Mouse (Mus musculus): ENCODE data around the gene Ampd3. TPM values are rescaled to one million over a fixed set of nuclear protein-coding genes. Genes with fewer than 3 reads are reported as not detected.

The Ampd3 gene
- polyA plus RNA-seq, 1 experiment from 2014 or later, result 2.2 TPM

DNA sequence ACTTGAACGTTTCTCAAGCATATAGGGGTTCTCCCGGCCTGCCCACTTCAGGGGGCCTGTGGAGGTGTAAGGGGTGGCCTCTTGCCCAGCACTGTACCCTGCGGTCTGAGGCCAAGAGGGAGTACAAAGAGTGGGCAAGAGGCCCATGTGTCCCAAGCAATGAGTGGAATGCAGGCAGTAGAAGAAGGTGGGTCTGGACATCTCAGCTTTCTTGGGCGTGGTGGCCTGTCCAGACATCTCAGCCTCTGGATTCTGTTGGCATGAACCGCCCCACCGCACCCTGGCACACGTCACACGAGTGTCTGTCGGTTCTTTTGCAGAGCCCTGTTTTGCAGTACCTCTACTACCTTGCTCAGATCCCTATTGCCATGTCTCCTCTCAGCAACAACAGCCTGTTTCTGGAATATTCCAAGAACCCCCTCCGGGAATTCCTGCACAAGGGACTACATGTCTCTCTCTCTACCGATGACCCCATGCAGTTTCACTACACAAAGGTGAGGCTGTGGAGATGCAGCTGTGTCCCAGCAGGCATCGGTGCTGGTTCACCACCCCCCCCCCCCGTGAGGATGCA is 39.5 kb downstream of the Ampd3 start:
- H3K36me3 ChIP-seq, result no peaks in the 10 kb centered on the region
- no peaks in the 10 kb centered on the region for H3K4me1 ChIP-seq
- no peak for ATAC-seq (ENCODE audit: low FRiP score, low read depth)
- no peak overlapping the region for H3K4me3 ChIP-seq
- H3K27ac ChIP-seq (replicated peaks), result no peak overlapping the region
- WGBS, result 94% methylated on average over 13 of the region's 13 CpGs
- H3K9me3 ChIP-seq, result no peaks in the 10 kb centered on the region
- no peak overlapping the region for H3K4me2 ChIP-seq (replicated peaks)
- H3K9ac ChIP-seq (replicated peaks), result no peak overlapping the region
- no peaks in the 10 kb centered on the region for H3K27me3 ChIP-seq

DNA sequence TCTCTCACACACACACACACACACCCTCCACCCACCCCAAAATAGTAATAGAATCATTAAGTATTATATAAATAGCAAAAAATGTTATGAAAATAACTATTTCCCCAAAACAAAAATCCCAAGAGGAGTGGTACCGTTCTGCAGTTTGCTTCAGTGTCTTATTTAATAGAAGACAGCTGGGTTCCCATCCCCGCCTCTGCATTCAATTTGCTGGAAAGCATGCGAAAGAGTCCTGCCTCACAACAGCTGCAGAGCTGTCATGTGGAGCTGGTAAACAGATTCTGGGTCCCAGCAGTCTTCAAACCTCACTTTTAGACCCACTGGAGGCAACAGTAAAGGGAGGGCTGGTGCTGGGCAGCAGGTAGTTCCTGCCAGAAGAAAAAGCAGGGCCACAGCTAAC is 41.0 kb downstream of the Ampd3 start:
- Histone ChIP-seq H3K4me2 (replicated peaks) (no peak overlapping the region), H3K4me3 (no peak overlapping the region), H3K4me1 (no peaks in the 10 kb centered on the region), H3K9ac (replicated peaks) (no peak overlapping the region), H3K27ac (replicated peaks) (no peak overlapping the region), H3K9me3 (no peaks in the 10 kb centered on the region), H3K27me3 (no peaks in the 10 kb centered on the region), H3K36me3 (no peaks in the 10 kb centered on the region)
- ATAC-seq (ENCODE audit: low FRiP score, low read depth), result no peak
- 67% methylated on average over 3 of the region's 3 CpGs for WGBS

DNA sequence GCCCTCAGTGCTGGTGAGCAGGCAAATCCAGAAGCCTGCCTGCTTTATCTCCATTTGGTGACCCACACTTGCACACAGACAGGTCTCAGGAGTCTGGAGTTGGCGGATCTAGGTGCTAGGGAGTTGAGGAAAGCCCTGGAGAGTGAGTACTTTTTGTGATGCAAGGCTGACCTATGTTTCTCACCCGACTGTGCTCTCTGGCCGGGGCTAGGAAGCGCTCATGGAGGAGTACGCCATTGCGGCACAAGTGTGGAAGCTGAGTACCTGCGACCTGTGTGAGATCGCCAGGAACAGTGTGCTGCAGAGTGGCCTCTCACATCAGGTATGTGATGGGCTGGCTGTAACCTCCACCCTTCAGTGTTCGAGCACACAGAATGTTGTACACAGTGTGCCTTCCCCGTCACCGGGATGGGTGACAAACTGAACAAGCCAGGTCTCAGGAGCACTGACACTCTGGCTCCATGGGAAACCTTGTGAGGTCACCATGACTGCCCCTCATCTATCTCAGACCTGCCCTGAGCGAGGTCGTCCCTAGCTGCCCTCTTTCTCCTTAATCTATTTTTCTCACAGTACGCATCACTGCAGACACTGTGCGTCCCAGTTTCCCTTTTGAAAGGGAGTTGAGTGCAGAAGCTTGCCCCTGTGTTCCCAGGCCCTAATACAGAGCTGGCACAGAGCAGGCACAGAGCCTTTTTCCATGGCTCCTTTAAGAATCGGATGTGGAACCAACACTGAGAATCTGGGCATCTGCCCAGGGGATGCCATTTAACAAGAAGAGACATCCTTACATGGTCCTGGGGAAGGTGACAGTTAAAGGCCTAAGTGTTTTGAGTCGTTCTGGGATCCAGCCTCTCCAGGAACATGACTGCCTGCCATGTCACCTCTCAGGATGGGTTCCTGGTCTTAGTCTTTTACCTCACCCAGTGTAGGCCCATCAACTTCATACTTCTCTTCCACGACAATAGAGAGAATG is 41.9 kb downstream of the Ampd3 start:
- H3K9ac ChIP-seq (replicated peaks), result no peak overlapping the region
- WGBS, result 89% methylated on average over 18 of the region's 18 CpGs

DNA sequence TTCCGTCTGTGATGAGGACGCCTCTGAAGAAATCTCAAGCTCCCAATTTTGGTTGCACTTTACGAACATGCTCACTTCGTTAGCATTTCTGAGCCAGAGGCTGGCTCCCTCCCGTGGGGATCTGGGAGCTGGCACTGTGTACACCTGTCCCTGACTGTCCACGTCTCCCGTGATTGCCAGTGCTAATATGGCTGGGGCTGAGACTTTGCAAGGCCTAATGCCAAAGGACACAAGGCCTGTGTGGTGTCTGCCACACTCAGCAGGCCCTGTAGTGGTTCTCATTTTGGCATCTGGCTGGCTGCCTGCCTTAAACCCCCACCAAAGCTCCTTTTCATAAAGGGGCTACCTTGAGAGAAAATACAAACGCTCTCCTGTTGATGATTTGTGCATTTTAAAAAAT is 43.0 kb downstream of the Ampd3 start:
- Histone ChIP-seq H3K36me3 (no peaks in the 10 kb centered on the region), H3K9me3 (no peaks in the 10 kb centered on the region), H3K27ac (replicated peaks) (no peak overlapping the region), H3K27me3 (no peaks in the 10 kb centered on the region), H3K4me1 (no peaks in the 10 kb centered on the region), H3K4me2 (replicated peaks) (no peak overlapping the region), H3K9ac (replicated peaks) (no peak overlapping the region), H3K4me3 (no peak overlapping the region)
- ATAC-seq (ENCODE audit: low FRiP score, low read depth), result no peak
- 89% methylated on average over 8 of the region's 8 CpGs for WGBS

More for the DNA sequence above, 41.9 kb downstream of the Ampd3 start:
- H3K27me3 ChIP-seq, result no peaks in the 10 kb centered on the region
- no peak overlapping the region for H3K4me3 ChIP-seq
- H3K9me3 ChIP-seq, result no peaks in the 10 kb centered on the region
- ATAC-seq (ENCODE audit: low FRiP score, low read depth), result no peak
- H3K4me2 ChIP-seq (replicated peaks), result no peak overlapping the region
- H3K36me3 ChIP-seq, result no peaks in the 10 kb centered on the region
- no peak overlapping the region for H3K27ac ChIP-seq (replicated peaks)
- H3K4me1 ChIP-seq, result no peaks in the 10 kb centered on the region

DNA sequence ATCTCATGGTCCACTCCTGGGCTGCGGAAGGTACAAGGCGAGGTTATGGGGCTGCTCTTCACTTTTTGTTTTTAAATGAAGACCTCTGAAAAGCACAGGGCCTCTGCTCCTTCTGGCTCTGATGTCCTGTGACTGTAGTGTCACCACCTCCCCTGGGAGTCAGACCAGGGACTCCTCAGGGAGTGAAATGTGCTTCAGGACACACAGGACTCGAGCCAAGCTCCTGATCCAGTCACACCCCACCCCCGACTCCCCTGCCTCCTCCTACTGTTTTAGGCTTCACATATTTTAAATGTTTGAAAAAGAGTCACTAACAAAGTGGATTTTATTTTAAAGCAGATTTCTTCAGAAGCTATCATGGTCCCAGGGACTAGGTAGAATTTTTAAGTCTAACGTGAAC is 43.5 kb downstream of the Ampd3 start:
- no peak overlapping the region for H3K27ac ChIP-seq (replicated peaks)
- H3K4me1 ChIP-seq, result no peaks in the 10 kb centered on the region
- H3K9ac ChIP-seq (replicated peaks), result no peak overlapping the region
- H3K4me2 ChIP-seq (replicated peaks), result no peak overlapping the region
- H3K36me3 ChIP-seq, result no peaks in the 10 kb centered on the region
- ATAC-seq (ENCODE audit: low FRiP score, low read depth), result no peak
- 83% methylated on average over 5 of the region's 5 CpGs for WGBS
- H3K4me3 ChIP-seq, result no peak overlapping the region
- H3K27me3 ChIP-seq, result no peaks in the 10 kb centered on the region
- no peaks in the 10 kb centered on the region for H3K9me3 ChIP-seq

DNA sequence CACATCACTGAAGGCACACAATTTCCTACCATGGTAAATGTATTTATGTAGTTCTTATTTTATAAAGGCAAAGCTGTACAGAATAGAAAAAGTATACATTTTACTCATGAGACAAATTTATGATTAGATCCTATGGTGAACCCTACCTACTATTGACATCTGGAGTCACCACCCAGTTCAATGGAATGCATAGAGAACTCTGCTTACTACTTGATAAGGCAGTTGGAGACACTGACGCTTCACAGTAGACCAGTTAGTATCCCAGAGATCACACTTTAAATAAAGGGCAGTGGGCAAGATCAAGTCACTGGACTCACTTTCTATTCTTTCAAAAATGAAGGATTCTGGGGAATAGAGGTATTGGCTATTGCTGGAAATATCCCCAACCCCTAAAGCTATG is 46.0 kb downstream of the Ampd3 start:
- WGBS, result 92% methylated on average over 1 of the region's 1 CpGs
- ATAC-seq (ENCODE audit: low FRiP score, low read depth), result no peak

DNA sequence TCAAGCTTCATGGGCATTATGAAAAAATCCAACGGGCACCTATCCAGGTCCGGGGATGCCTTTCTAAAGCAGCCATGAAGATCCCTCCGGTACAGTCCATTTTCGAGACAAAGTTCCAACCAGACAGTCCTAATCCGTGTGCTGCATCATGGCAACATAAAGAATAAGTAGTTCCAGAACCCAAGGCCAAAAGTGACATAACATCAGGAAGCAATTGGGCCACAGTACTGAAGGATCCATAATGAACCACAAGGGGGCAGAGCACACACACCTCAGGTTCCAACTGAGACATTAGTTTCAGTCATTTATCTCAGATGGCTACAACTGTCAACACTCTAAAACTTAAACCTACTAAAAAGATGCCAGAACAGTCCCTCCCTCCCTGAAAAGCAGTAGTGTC is 48.0 kb downstream of the Ampd3 start:
- no peak overlapping the region for H3K4me2 ChIP-seq (replicated peaks)
- WGBS, result 74% methylated on average over 5 of the region's 5 CpGs
- no peaks in the 10 kb centered on the region for H3K9me3 ChIP-seq
- H3K27me3 ChIP-seq, result no peaks in the 10 kb centered on the region
- no peak overlapping the region for H3K27ac ChIP-seq (replicated peaks)
- H3K9ac ChIP-seq (replicated peaks), result no peak overlapping the region
- H3K4me1 ChIP-seq, result no peaks in the 10 kb centered on the region
- no peak for ATAC-seq (ENCODE audit: low FRiP score, low read depth)
- no peak overlapping the region for H3K4me3 ChIP-seq
- H3K36me3 ChIP-seq, result no peaks in the 10 kb centered on the region

More for the DNA sequence above, 46.0 kb downstream of the Ampd3 start:
- Histone ChIP-seq H3K4me1 (no peaks in the 10 kb centered on the region), H3K36me3 (no peaks in the 10 kb centered on the region), H3K9me3 (no peaks in the 10 kb centered on the region), H3K9ac (replicated peaks) (no peak overlapping the region), H3K27me3 (no peaks in the 10 kb centered on the region), H3K4me3 (no peak overlapping the region), H3K27ac (replicated peaks) (no peak overlapping the region), H3K4me2 (replicated peaks) (no peak overlapping the region)

DNA sequence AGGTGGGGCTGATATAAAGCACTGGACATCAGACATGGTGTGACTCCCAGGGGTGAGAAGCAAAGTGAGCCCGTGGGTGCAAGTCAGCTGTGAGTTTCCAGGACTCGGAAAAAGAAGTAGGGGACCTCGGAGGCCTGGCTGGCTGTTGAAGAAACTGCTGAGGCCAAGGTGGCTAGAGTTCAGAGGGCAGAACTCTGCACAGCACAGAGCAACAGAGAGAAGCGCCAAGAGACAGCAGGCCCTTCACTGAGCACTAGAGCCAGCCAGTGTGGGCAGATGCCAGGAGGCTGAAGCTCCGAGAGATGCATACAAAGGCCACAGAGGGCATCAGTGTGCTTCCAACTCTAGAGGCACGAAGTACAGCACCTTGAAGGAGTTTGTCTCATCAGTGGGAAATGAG is 50.2 kb downstream of the Ampd3 start:
- no peaks in the 10 kb centered on the region for H3K9me3 ChIP-seq
- 82% methylated on average over 6 of the region's 6 CpGs for WGBS
- no peak overlapping the region for H3K4me2 ChIP-seq (replicated peaks)
- H3K9ac ChIP-seq (replicated peaks), result no peak overlapping the region
- ATAC-seq (ENCODE audit: low FRiP score, low read depth), result no peak
- no peak overlapping the region for H3K27ac ChIP-seq (replicated peaks)
- no peak overlapping the region for H3K4me3 ChIP-seq
- H3K4me1 ChIP-seq, result no peaks in the 10 kb centered on the region
- no peaks in the 10 kb centered on the region for H3K27me3 ChIP-seq
- H3K36me3 ChIP-seq, result peaks cover 4% of the 10 kb centered on the region; the same call in 1 of the 2 replicates

DNA sequence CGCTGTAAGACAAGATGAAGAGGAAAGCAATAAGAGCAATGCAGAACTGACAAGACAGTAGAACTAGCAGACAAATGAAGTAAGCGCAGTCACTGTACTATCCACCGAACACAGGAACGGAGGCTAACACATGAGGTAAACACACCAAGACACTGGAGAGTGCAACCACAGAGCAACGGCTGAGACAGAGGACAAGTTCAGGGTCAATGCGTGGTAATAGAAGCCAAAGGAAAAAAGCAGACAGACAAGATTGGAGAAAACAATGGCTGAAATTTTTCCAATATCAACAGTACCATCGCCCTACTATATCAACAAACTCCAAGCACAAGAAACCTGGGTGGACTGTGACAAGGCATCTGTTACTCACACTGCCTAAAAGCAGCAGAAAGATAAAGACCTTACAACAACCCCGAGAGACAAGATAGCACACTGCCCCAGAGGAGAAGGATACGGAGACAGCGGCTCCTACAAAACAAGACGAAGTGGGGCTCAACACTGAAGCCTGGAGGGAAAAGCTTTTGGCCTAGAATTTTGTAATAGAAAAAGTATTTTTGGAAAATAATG is 50.9 kb downstream of the Ampd3 start:
- Histone ChIP-seq H3K4me2 (replicated peaks) (no peak overlapping the region), H3K36me3 (peaks cover 11% of the 10 kb centered on the region), H3K27ac (replicated peaks) (no peak overlapping the region), H3K4me1 (no peaks in the 10 kb centered on the region), H3K27me3 (no peaks in the 10 kb centered on the region), H3K4me3 (no peak overlapping the region), H3K9me3 (no peaks in the 10 kb centered on the region), H3K9ac (replicated peaks) (no peak overlapping the region)
- no peak for ATAC-seq (ENCODE audit: low FRiP score, low read depth)
- 94% methylated on average over 11 of the region's 11 CpGs for WGBS

DNA sequence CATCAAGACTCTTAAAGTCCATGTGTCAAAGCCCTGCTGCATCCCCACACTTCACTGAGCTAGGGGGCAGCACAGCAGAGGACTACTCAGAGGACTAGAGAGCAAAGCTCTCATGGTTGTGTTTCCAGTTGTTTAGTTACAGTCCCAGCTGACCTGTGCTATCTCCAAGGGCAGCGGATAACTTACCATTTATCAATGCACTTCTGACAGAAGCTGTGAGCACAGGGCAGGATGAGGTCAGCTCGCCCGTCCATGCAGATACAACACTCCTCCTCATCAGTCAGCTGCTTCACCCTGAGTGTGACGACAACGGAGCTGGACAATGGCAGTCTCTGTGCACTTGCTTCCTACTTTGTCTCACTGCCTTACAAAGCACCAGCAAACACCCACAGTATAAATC is 53.1 kb downstream of the Ampd3 start:
- ATAC-seq (ENCODE audit: low FRiP score, low read depth), result no peak
- peaks cover 23% of the 10 kb centered on the region for H3K36me3 ChIP-seq
- no peak overlapping the region for H3K9ac ChIP-seq (replicated peaks)
- 62% methylated on average over 5 of the region's 5 CpGs for WGBS
- no peaks in the 10 kb centered on the region for H3K27me3 ChIP-seq
- no peaks in the 10 kb centered on the region for H3K4me1 ChIP-seq
- no peaks in the 10 kb centered on the region for H3K9me3 ChIP-seq
- no peak overlapping the region for H3K4me2 ChIP-seq (replicated peaks)
- H3K27ac ChIP-seq (replicated peaks), result no peak overlapping the region
- no peak overlapping the region for H3K4me3 ChIP-seq

DNA sequence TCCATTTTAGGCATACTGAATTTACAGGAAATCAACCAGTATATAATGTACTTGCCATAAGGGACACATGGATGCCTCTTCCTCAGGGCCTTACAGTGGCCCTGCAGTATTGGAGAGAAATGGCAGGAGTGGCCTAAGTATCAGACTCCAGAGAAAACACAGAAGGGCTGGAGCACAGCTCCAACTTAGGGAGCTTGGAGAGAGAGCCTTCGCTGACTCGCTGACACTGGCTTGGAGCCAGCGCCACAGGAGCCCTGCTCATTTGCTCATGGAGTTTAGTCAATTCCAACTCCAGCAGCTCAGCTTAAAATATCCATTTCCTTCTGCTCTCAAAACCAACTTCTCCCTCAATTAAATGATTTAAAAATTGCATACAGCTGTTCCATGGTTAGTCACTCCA is 53.6 kb downstream of the Ampd3 start:
- Histone ChIP-seq H3K9ac (replicated peaks) (no peak overlapping the region), H3K27me3 (no peaks in the 10 kb centered on the region), H3K9me3 (no peaks in the 10 kb centered on the region), H3K36me3 (peaks cover 23% of the 10 kb centered on the region), H3K4me2 (replicated peaks) (no peak overlapping the region), H3K27ac (replicated peaks) (no peak overlapping the region), H3K4me1 (no peaks in the 10 kb centered on the region), H3K4me3 (no peak overlapping the region)
- no peak for ATAC-seq (ENCODE audit: low FRiP score, low read depth)
- 83% methylated on average over 3 of the region's 3 CpGs for WGBS

DNA sequence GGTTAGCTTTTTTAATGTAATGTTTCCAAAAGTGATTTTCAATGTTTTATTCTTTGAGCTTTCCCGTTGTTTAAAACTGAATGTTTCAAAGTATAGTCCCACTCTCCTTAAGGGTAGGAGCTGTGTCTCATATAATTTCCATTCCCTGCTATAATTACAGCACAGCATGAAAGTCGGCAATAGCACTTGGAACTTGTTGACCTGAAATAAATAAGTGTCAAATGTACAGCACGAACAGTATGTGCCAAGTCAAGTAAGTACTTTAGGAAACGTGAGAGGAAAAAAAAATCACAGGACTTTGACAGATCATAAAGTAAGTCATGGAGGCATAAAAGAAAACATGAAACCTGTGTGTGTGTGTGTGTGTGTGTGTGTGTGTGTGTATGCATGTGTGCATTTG is 54.0 kb downstream of the Ampd3 start:
- H3K36me3 ChIP-seq, result peaks cover 23% of the 10 kb centered on the region
- no peak overlapping the region for H3K4me3 ChIP-seq
- no peaks in the 10 kb centered on the region for H3K27me3 ChIP-seq
- WGBS, result 80% methylated on average over 4 of the region's 4 CpGs
- H3K4me1 ChIP-seq, result no peaks in the 10 kb centered on the region
- H3K27ac ChIP-seq (replicated peaks), result no peak overlapping the region
- H3K9ac ChIP-seq (replicated peaks), result no peak overlapping the region
- ATAC-seq (ENCODE audit: low FRiP score, low read depth), result no peak
- H3K9me3 ChIP-seq, result no peaks in the 10 kb centered on the region
- H3K4me2 ChIP-seq (replicated peaks), result no peak overlapping the region
